Mouse (Mus musculus): ENCODE data around the gene Samd4b. TPM values are rescaled to one million over a fixed set of nuclear protein-coding genes. Genes with fewer than 3 reads are reported as not detected.

Samd4b gene
- polyA plus RNA-seq, 1 experiment from 2014 or later: 35.6 TPM

DNA sequence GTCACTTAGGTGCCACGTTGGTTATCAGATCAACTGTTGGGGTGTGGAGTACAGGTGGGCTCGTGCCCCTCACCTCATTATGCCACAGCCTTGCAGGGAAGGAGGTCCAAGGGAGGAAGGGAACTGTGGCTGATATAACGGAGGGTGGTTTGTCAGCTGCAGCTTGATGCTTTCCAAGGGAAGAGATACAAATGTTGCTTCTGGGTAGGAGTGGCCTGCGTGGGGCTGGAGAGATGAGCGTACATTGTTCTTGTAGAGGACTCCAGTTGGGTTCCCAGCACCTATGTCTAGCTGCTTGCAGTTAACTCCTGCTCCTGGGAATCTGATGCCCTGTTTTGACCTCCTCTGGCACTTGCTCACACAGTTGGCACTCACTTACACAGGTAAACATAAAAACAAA, 5.2 kb upstream of the Samd4b start:
- Histone ChIP-seq H3K36me3 (no peaks in the 10 kb centered on the region), H3K4me1 (peaks cover 4% of the 10 kb centered on the region; the same call in 1 of the 2 replicates), H3K27ac (no peak overlapping the region), H3K9ac (no peak overlapping the region), H3K9me3 (replicated peaks) (no peaks in the 10 kb centered on the region), H3K4me3 (no peak overlapping the region), H3K4me2 (replicated peaks) (no peak overlapping the region), H3K27me3 (no peaks in the 10 kb centered on the region)
- WGBS: 66% methylated on average over 5 of the region's 5 CpGs
- no peak for ATAC-seq (ENCODE audit: low FRiP score)

DNA sequence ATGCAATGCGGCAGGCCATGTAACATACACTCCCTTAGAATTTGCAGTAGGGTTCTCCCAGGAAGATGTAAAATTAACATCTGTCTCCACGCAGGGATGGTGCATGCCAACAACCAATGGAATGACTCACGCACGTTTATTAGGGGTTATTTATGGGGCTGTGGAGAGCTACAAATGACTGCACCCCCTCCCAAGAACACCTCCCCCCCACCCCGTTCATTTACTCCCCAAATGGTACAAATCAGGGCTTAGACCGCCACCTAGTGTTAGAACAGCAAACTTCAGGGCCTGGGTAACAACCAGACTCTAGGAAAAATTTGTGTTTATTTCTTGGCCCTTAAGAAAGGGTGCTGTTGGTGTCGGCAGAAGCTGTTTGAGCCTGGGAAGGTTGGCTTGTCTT, 3.7 kb upstream of the Samd4b start:
- Histone ChIP-seq H3K36me3 (no peaks in the 10 kb centered on the region), H3K4me3 (no peak overlapping the region), H3K4me1 (peaks cover 11% of the 10 kb centered on the region), H3K4me2 (replicated peaks) (no peak overlapping the region), H3K9me3 (replicated peaks) (no peaks in the 10 kb centered on the region), H3K27me3 (no peaks in the 10 kb centered on the region), H3K9ac (no peak overlapping the region), H3K27ac (0 out of 2 replicates have a peak overlapping the region, but pooled peaks have one; percentile 13)
- ATAC-seq (ENCODE audit: low FRiP score): no peak
- WGBS: 27% methylated on average over 7 of the region's 7 CpGs

DNA sequence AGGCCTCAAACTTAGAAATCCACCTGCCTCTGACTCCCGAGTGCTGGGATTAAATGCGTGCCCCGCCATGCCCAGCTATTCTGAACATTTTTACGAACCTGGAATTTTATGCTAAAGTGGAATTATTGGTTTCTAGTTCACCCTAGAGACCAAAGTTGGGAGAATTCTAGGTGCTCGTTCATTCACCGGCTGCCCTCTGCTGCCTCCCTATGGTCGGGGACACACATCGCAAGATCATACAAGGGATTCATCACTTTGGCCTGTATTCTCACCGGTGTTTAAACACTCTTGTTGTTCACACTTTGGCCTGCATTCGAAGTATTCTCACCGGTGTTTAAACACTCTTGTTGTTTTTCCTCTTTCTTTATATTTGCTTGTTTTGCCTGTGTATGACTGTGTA, 3.1 kb upstream of the Samd4b start:
- ATAC-seq (ENCODE audit: low FRiP score): no peak
- Histone ChIP-seq H3K9ac (no peak overlapping the region), H3K27me3 (no peaks in the 10 kb centered on the region), H3K9me3 (replicated peaks) (no peaks in the 10 kb centered on the region), H3K36me3 (no peaks in the 10 kb centered on the region), H3K4me2 (replicated peaks) (no peak overlapping the region), H3K4me3 (no peak overlapping the region), H3K27ac (0 out of 2 replicates have a peak overlapping the region, but pooled peaks have one; percentile 13), H3K4me1 (peaks cover 18% of the 10 kb centered on the region)
- 14% methylated on average over 11 of the region's 11 CpGs for WGBS

DNA sequence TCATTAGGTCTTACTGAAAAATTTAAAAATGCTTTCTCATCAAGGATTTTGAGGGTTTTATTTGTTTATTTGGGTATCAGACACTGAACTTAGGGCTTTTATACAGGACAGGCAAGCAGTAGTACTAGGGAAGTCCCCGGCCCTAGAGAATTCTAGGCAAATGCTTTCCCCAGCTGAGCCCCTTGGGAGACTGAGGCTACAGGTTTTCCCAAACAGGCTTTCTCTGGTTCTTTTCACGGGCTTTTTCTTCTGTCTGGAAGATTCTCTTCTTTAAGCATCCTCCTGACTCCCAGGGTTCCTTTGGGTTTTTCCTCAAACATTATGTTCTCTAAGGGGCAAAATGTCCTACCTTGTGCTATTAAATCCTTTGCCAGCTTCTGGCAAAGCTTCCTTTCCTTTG, 1.0 kb upstream of the Samd4b start:
- Histone ChIP-seq H3K9ac (no peak overlapping the region), H3K4me1 (peaks cover 33% of the 10 kb centered on the region), H3K4me2 (replicated peaks) (no peak overlapping the region), H3K4me3 (no peak overlapping the region), H3K36me3 (0 out of 2 replicates have a peak, but pooled peaks cover 7% of the 10 kb centered on the region), H3K27ac (no peak overlapping the region), H3K9me3 (replicated peaks) (no peaks in the 10 kb centered on the region), H3K27me3 (no peaks in the 10 kb centered on the region)
- ATAC-seq (ENCODE audit: low FRiP score): no peak
- WGBS: 69% methylated on average over 2 of the region's 2 CpGs

DNA sequence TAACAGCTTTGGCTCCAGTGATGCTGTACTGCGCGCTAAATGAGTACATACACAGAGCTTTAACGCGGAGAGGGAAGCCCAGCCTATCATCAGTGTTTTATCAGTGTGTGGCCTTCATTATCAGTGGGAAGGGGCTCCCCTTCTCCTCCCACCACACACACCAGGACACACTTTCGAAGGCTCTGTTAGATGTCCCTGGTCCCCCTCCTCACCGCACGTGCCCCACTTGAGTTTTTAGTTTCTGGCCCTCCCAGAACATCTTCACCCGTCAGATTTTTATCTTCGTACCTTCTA, 720 bp downstream of the Samd4b start:
- Histone ChIP-seq H3K27me3 (no peaks in the 10 kb centered on the region), H3K9me3 (replicated peaks) (no peaks in the 10 kb centered on the region), H3K27ac (peak overlapping the region; percentile 86), H3K4me2 (replicated peaks) (peak overlapping the region; percentile 79), H3K4me1 (peaks cover 51% of the 10 kb centered on the region), H3K36me3 (0 out of 2 replicates have a peak, but pooled peaks cover 7% of the 10 kb centered on the region), H3K4me3 (peak overlapping the region; percentile 65), H3K9ac (peak overlapping the region; percentile 76)
- 8% methylated on average over 9 of the region's 9 CpGs for WGBS
- peak; percentile 12 for ATAC-seq (ENCODE audit: low FRiP score)

DNA sequence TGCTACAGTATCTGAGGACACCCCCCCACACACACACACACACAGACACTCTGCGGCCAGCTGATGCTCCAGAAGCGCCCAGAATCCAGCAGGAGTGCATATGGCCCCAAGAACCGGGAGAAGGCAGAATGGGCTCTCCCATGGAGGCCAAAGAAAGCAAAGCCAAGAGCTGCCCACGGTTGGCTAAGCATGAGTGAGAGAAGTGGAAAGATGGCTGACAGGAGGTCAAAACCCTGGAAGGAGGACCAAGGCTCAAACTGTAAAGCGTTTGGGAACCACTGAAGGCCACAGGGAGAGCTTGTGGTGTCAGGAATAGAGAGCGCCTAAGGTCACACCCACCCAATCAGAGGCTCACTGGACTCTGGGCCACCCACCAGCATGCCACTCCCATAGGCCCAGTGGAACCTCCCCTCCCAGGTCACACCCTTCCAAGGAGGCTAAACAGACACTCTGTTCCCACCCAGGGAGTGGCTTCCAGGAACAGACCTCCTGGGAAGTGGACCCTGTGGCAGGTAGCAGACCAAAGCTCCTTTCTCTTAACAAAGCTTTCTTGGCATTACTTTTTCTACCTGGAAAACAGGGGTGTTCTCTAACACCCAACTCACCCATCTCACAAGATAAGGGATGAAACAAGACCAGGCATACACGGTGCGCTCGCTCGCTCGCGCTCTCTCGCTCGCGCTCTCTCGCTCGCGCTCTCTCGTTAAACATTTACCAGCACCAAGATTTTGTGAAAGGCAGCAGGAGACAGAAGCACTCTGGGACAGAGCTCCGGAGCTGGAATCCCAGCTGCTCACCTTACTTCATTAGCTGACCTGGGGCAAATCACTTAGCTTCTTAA, 1.3 kb downstream of the Samd4b start:
- Histone ChIP-seq H3K4me1 (peaks cover 50% of the 10 kb centered on the region), H3K27ac (peak overlapping the region; percentile 86), H3K27me3 (no peaks in the 10 kb centered on the region), H3K9me3 (replicated peaks) (no peaks in the 10 kb centered on the region), H3K9ac (peak overlapping the region; percentile 76), H3K4me3 (peak overlapping the region; percentile 65), H3K36me3 (0 out of 2 replicates have a peak, but pooled peaks cover 7% of the 10 kb centered on the region), H3K4me2 (replicated peaks) (peak overlapping the region; percentile 79)
- WGBS: 33% methylated on average over 20 of the region's 20 CpGs
- no peak for ATAC-seq (ENCODE audit: low FRiP score)

DNA sequence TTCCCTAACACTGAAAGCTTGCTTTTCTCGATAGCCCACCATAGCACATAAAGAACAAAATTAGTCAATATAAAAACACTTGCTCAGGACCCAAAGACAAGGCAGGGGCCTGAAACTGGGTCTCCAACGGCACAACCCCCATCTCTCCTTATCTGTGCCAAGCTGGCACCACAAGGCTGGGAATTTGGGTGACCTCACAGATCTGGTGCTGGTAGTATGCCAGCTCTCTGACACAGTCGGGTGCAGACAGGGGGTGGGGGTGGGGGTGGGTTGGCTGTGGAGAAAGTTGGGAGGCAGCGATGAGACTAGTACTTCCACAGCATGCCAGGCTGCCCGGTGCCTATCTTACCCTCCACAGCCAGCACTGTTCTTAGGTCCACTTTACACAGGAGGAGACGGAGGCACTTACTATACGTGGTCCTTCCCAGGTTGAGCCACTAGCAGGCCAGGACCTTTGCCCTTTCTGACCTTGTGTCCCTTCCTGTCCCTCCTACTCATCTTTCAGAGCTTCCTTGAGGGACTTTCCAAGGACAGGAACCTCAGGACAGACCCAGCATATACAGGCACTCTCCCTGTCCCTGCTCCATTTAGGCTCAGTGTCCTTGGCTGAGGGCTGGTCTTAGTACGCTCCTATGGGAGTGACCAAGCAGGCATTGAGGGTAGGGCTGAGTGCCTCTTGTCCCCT, 2.1 kb downstream of the Samd4b start:
- Histone ChIP-seq H3K9me3 (replicated peaks) (no peaks in the 10 kb centered on the region), H3K27me3 (no peaks in the 10 kb centered on the region), H3K9ac (peak overlapping the region; percentile 76), H3K27ac (no peak overlapping the region), H3K4me3 (0 out of 2 replicates have a peak overlapping the region, but pooled peaks have one; percentile 65), H3K4me2 (replicated peaks) (peak overlapping the region; percentile 79), H3K4me1 (peaks cover 47% of the 10 kb centered on the region), H3K36me3 (0 out of 2 replicates have a peak, but pooled peaks cover 7% of the 10 kb centered on the region)
- 74% methylated on average over 8 of the region's 8 CpGs for WGBS
- no peak for ATAC-seq (ENCODE audit: low FRiP score)

DNA sequence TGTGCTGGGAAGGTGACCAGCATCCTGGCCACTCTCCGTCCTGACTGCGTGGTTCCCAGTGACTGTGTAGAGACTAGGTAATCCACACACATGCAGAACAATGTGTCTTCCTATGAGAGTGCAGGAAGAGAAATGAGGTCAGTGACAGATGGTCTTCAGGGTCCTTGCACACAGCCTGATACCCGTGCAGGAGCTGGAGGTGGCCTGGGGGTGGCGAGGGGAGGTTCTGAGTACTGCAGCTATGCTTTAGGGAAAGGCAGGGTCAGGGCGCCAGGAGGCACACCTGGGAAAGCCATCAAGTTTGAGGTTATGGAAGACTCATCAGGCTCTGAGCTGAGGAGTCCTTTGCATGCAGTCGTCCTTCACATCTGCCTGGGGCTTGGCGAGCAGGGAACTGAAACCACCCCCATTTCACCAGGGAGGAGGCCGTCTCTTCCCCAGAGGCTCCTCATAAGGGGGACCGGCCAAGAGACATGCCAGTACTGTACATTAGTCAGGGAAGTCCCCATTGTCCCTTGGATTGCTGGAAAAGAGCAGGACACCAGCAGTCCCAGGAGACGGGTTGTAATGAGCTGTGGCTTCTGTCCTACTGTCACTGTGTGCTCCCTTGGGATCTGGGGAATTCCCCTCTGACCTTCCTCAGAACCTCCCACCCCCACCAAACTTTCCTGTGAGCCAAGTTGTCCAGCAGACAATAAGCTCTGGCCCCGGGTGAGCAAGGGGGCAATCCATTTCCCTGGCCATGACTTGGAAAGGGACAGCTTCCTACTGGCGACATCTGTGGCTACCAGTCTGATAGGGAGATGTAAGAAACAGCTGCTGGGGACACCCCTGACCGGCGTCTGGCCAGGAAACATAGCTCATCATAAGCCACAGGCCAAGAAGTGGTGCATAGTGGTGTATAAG, 4.5 kb downstream of the Samd4b start:
- H3K4me3 ChIP-seq: no peak overlapping the region

DNA sequence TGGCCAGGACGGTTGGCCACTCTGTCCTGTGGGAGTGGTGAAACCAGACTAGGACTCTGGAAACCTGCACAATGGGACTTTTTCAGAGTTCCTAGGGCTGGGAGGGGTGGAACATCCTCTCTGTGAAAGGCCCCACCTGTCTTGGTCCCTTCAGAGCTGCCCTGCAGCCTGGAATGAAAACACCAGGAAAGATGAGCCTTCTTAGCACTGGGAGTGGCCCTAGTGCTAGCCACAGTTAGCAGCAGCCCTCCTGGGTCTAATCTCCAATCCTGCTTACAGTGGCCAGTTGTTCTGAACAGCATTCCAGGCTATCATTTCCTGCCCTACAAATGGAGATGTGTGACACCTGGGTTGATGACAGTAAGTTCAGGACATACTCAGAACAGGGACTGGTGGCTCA, 6.1 kb downstream of the Samd4b start:
- H3K9me3 ChIP-seq (replicated peaks): no peaks in the 10 kb centered on the region
- H3K27ac ChIP-seq: no peak overlapping the region
- H3K36me3 ChIP-seq: 0 out of 2 replicates have a peak, but pooled peaks cover 7% of the 10 kb centered on the region
- no peak overlapping the region for H3K4me3 ChIP-seq
- no peaks in the 10 kb centered on the region for H3K27me3 ChIP-seq
- no peak overlapping the region for H3K9ac ChIP-seq
- peaks cover 60% of the 10 kb centered on the region for H3K4me1 ChIP-seq
- 69% methylated on average over 1 of the region's 1 CpGs for WGBS
- H3K4me2 ChIP-seq (replicated peaks): no peak overlapping the region
- no peak for ATAC-seq (ENCODE audit: low FRiP score)

More for the DNA sequence above, 4.5 kb downstream of the Samd4b start:
- H3K4me1 ChIP-seq: peaks cover 51% of the 10 kb centered on the region
- H3K27ac ChIP-seq: no peak overlapping the region; the same call in 1 of the 2 replicates
- H3K4me2 ChIP-seq (replicated peaks): no peak overlapping the region
- H3K27me3 ChIP-seq: no peaks in the 10 kb centered on the region
- 0 out of 2 replicates have a peak, but pooled peaks cover 7% of the 10 kb centered on the region for H3K36me3 ChIP-seq
- WGBS: 46% methylated on average over 14 of the region's 14 CpGs
- 0 out of 2 replicates have a peak overlapping the region, but pooled peaks have one; percentile 19 for H3K9ac ChIP-seq
- H3K9me3 ChIP-seq (replicated peaks): no peaks in the 10 kb centered on the region
- no peak for ATAC-seq (ENCODE audit: low FRiP score)

DNA sequence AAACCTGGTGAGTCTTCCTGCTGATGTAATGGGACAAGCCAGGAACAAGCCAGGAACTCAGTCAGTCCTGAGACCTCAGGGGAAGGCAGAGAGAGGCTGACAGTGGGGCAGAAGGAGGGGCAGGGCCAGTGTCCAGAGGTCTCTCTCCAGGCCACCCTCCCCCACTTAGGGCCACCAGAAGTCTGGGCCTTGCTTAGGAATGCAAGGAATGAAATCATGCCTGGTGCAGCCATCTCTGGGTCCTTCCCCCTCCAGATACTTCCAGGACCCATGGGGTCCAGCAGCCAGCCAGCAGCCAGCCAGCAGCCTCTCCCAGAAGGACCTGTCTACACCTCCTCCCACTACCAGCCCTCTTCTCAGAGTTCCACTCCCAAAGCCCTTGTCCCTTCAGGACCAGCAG, 10.3 kb downstream of the Samd4b start:
- H3K4me2 ChIP-seq (replicated peaks): no peak overlapping the region
- ATAC-seq (ENCODE audit: low FRiP score): no peak
- no peaks in the 10 kb centered on the region for H3K9me3 ChIP-seq (replicated peaks)
- H3K9ac ChIP-seq: 0 out of 2 replicates have a peak overlapping the region, but pooled peaks have one; percentile 0
- no peaks in the 10 kb centered on the region for H3K27me3 ChIP-seq
- H3K4me1 ChIP-seq: peaks cover 43% of the 10 kb centered on the region
- H3K36me3 ChIP-seq: no peaks in the 10 kb centered on the region
- no peak overlapping the region for H3K4me3 ChIP-seq
- no peak overlapping the region for H3K27ac ChIP-seq

DNA sequence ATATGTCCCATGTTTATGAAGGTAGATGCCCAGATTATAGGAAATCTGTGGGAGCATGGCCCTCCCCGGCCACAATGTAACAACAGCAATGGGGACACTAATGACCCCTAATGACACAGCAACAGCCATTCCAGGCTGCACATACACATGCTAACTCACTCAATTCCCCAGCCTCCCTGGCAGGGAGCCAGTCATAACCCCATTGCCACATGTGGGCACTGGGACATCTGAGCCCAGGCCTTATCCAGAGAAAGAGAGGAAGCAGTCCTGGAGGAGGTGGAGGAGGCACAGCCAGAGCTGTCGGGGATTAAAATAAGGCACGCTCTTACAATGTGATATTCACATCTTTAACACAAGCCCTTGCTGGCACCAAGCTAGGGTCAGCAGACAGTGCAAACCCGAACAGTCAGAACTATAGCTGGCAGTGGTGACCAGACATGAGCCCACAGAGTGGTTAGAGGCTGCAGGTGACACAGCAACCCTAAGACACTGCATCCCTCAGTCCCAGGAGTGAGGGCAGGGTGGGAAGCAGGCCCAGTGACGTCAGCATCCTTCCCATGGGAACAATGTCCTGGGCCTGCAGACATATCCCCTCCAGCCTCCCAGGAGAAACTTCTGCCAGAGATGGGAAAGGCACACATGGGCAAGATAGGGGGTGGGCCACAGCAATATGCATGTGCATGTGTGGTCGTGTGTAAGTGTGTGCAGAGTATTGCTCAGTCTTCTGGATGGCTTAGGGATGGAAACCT, 11.1 kb downstream of the Samd4b start:
- Histone ChIP-seq H3K4me3 (no peak overlapping the region), H3K36me3 (no peaks in the 10 kb centered on the region), H3K9ac (peak overlapping the region; percentile 23; the same call in 1 of the 2 replicates), H3K9me3 (replicated peaks) (no peaks in the 10 kb centered on the region), H3K4me1 (peaks cover 38% of the 10 kb centered on the region), H3K27ac (no peak overlapping the region; the same call in 1 of the 2 replicates), H3K27me3 (no peaks in the 10 kb centered on the region), H3K4me2 (replicated peaks) (no peak overlapping the region)
- no peak for ATAC-seq (ENCODE audit: low FRiP score)
- WGBS: 65% methylated on average over 6 of the region's 6 CpGs

All from hindbrain, embryonic 12.5 days (tissue).